Mouse (Mus musculus): Measurements from ENCODE around the gene Ttyh1.

The Ttyh1 gene

GRCm38 (mm10) chr7:4122783-4123182, 3.6 kb downstream of the Ttyh1 start:
- DNase-seq (ENCODE audit: low read depth, low spot score) = no peak

DNA sequence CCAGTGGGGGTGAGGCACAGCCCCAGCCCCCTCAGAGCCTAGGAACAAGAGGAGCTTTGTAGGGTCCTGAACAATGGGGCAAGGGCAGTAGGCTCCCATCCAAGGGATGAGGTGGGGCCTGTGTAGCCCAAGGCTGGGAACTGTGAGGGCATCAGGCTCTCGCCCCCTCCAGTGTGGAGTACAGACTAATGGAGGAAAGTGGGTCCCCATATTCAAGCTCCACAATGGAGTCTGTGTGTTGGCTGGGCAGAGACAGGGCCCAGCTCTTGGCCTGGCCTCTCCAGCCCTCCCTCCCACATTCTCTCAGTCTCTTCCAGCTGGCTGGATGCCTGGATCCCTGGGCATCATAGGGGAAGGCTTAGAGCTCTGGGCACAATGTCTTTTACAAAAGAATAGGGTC, 4.5 kb downstream of the Ttyh1 start:
- DNase-seq (ENCODE audit: low read depth, low spot score) = no peak

GRCm38 (mm10) chr7:4124315-4124759, 5.1 kb downstream of the Ttyh1 start:
- DNase-seq (ENCODE audit: low read depth, low spot score) = no peak

GRCm38 (mm10) chr7:4124856-4125255, 5.6 kb downstream of the Ttyh1 start:
- DNase-seq (ENCODE audit: low read depth, low spot score) = no peak

DNA sequence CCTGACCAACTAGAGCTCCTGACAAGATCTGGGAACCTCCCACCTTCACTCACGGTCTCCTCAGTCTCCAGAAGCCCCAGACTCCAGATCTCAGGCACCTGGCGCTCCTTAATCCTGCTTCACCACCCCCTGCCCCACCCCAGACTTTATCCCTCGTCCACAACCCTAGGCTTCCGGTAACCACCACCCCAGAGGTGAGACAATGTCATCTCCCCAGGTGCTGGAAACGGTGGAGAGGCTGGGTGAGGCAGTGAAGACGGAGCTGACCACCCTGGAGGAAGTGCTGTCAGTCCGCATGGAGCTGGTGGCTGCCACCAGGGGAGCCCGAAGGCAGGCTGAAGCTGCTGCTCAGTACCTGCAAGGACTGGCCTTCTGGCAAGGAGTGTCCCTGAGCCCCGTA, 6.1 kb downstream of the Ttyh1 start:
- DNase-seq (ENCODE audit: low read depth, low spot score) = no peak

- DNase-seq (ENCODE audit: low read depth, low spot score) = no peak
Observed at GRCm38 (mm10) chr7:4126992-4127785, 8.0 kb downstream of the Ttyh1 start.

DNA sequence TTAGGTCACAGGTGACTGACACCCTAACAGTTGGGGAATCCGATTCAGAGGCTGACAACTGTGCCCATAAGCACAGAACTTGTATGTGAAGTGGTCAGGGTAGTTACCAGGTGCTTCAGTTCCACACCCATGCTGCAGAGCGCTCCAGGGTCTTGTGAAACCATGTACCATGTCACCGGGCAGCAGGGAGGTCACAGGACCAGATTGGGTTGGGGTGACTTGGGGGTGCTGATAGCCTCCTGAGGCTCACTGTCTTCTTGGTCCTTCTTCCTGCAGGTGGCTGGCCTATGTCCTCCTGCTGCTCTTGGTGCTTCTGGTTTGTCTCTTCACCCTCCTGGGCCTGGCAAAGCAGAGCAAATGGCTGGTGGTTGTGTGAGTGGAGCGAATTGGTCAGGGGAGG, 8.7 kb downstream of the Ttyh1 start:
- DNase-seq (ENCODE audit: low read depth, low spot score) = no peak

- DNase-seq (ENCODE audit: low read depth, low spot score) = peak; percentile 67
Observed at GRCm38 (mm10) chr7:4128860-4129259, 9.7 kb downstream of the Ttyh1 start.

GRCm38 (mm10) chr7:4130686-4131452, 11.7 kb downstream of the Ttyh1 start:
- DNase-seq (ENCODE audit: low read depth, low spot score) = peak; percentile 68

DNA sequence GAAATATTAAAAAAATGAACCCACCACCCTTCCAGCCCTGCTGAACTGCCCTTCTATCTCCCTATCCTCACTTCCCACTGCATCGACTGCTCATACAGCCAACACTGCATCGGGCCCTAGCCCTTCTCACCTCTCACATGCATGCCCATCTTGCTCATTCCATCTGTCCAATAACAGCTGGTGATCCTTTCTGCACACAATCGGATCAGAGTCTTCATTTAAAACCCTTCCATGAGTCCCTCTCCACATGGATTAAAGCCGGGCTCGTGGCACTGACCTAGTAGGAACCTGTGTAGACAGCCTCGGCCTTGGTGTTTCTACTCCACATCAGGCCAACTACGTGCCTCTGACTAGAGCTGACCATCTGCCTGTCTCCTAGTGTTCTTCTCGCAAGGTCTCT, 12.8 kb downstream of the Ttyh1 start:
- no peak for DNase-seq (ENCODE audit: low read depth, low spot score)

DNA sequence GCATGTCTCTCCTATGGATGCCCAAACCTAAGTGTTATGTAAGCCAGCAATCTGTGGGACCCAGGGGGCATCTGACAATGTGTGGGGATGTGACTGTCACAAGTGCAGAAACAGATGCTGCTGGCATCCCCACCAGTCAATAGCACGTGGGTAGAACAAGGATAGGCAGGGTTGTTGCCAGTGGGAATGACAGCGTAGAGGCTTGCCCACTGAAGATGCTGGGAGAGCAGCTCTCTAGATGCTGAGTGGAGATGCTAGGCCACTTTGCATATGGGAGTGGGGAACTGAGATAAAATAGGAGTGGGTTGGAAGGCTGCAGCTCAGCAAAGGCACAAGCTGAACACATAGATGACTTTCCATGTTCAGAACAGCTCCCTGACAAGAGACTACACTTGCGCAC, 13.4 kb downstream of the Ttyh1 start:
- DNase-seq (ENCODE audit: low read depth, low spot score) = no peak

GRCm38 (mm10) chr7:4132998-4133397, 13.8 kb downstream of the Ttyh1 start:
- DNase-seq (ENCODE audit: low read depth, low spot score) = no peak

GRCm38 (mm10) chr7:4134911-4135310, 15.7 kb downstream of the Ttyh1 start:
- DNase-seq (ENCODE audit: low read depth, low spot score) = no peak

DNA sequence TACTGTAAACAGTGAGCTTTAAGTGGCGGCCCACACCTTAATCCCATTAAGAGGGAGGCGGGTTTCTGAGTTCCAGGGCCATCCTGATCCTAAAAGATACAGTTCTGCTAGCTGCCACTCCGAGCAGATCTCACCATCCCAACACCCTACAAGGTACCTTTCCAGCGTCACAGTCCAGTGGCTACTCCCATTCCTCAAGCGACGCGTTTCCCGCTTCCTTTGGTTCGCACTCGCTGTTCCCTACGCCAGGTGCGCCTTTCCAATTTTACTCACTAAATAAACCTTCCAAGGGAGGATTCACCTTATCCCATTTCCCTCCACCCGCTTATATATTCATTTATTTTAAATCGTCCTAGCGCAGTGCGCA, 17.2 kb downstream of the Ttyh1 start:
- no peak for DNase-seq (ENCODE audit: low read depth, low spot score)

DNA sequence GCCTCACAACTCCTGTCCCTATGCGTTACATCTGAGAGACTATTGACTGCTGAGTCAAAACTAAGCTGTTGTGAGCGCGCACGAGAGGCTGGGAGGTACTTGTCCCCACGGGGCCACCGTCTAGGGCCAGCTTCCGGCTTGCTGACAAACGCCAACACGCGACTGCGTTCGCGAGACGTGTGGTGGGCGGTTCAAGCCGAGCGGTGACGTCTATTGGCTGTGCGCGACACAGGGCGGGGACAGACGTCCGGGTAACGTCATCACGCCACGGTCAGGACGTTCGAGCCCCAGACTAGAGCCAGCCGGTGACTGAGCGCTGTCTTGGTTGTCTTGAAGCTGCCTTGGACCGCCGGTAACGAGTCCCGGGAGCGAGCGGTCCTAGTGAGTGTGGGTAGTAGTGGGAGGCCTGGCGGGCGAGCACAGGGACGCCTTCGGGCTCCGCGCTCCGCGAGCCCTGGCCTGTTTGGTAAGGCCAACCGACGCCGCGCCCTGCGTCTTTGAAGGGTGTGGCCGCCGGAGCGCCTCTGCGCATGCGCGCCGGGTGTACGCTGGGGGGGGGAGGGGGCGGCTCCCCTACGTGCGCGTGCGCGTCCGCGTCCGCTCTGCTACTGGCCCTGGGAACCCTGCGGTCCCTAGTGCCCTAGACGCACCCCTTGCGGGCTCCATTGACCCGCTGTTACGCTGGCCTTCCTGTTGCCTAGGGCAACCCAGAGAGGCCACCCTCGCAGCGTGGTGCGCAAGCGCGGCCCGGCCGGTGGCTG, 17.7 kb downstream of the Ttyh1 start, which contains the start of gene Leng8:
TSS of gene Leng8 (plus strand) at position 269 of the 761 bp plus-strand sequence.
- DNase-seq (ENCODE audit: low read depth, low spot score) = peak; percentile 99

DNA sequence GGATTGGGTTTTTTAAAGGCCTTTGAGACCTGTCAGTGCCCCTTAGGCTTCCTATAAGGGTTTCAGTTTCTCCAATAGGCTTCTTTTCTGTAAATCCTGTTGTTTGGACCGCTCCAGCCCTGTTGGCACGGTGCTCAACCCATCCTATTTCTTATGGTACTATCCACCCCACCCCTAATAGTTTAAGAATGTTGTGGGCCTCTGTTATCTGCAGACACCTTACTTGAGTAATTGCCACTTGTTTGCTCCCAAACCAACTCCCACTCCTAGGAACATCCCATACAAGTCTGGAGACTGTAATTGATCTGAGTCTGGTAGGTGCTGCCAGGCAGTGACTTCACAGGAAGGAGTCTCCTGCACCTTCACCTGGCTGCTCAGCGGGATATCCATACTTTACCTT, 18.5 kb downstream of the Ttyh1 start:
- DNase-seq (ENCODE audit: low read depth, low spot score) = no peak

GRCm38 (mm10) chr7:4138181-4138580, 19.0 kb downstream of the Ttyh1 start:
- DNase-seq (ENCODE audit: low read depth, low spot score) = no peak

DNA sequence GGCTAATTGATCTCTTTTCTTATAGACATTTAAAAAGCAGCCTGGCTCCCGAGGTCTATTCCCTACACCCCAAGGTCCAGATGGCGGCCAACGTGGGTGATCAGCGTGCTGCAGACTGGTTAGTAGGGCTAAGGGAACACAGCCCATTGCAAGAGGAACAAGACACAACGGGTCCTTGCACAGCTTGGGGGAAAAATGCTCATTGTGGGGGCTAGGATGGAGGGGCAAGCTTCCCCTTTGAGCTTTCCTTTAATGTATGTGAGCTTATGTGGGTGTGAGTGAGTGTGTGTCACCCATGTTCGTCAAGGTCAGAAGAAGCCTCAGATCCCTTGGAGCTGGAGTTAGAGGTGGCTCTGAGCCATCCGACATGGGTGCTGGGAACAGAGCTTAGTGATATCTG, 19.5 kb downstream of the Ttyh1 start:
- no peak for DNase-seq (ENCODE audit: low read depth, low spot score)

- DNase-seq (ENCODE audit: low read depth, low spot score) = no peak
Observed at GRCm38 (mm10) chr7:4139391-4139790, 20.2 kb downstream of the Ttyh1 start.

DNA sequence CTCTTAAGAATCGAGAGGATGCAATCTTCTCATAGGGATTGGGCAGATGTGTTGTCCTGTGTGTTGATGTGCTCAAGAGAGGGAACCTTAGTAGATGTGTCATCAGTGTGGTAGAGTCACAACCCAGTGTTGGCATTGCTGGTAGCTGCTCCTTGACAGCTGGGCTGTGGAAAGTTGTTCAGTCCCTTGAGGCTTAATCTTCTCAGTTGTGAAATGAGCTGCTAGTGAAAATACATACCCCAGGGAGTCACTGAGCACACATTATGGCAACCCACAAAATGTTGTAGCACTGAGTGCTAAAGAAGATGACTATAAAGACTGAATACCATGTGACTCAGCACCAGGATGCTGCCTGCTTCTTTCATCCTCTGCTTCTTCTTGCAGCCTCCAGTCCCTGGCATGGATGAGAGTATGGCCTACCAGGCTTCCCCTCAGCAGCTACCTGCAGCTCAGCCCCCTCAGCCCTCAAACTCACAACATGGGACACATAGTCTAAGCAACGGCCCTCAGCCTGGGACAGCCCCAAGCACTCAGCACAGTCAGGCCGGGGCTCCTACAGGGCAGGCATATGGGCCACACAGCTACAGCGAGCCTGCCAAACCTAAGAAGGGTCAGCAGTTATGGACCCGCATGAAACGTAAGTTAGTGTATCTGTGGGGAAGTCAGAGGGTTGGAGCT, 22.6 kb downstream of the Ttyh1 start:
- DNase-seq (ENCODE audit: low read depth, low spot score) = no peak

DNA sequence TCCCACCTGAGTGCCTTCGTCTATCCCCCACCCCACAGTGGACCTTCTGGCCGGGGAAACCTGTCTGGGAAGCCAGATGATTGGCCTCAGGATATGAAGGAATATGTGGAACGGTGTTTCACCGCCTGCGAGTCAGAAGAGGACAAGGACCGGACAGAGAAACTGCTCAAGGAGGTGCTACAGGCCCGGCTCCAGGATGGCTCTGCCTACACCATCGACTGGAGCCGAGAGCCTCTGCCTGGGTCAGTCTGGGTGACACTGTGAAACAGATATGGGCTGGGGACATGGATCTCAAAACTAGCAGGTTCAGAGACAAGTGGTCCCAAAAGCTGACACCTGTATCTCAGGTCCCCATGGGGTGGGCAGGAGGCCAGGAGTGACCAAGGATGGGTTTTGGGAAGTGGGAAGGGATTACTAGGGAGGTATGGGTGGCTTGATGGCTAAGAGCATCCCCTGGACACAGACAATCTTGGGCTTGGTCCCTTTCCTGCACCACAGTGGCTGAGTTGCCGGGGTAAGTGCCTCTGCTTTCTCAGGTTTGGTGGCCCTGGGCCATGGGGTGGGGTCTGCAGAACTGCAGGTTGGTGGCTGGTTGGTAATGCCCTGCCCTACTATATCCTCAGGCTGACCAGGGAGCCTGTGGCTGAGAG, 23.7 kb downstream of the Ttyh1 start:
- no peak for DNase-seq (ENCODE audit: low read depth, low spot score)

All from skeletal muscle tissue, adult 2 months (tissue).